Mouse (Mus musculus) neural tube, embryonic 12.5 days (tissue): ENCODE measurements around the gene Edem2. TPM values are rescaled to one million over a fixed set of nuclear protein-coding genes. Genes with fewer than 3 reads are reported as not detected.

ENCODE experiments used
- ATAC-seq: fragments of 200-750 bp; cut with Nextera tagmentation; 2 replicates; pipeline ENCODE4 v1.8.0; 2017; ENCODE audit warnings: low read depth, mild to moderate bottlenecking, moderate TSS enrichment, moderate library complexity; ENCODE audit not compliant: low FRiP score
- H3K27ac ChIP-seq: fragments of 300-500 bp; sonication (generic); 2 replicates; pipeline ENCODE4 v1.5.1; 2016
- H3K27me3 ChIP-seq: fragments of 300-500 bp; sonication (generic); replicated peaks from 2 replicates; pipeline ENCODE4 v1.6.1; 2016; ENCODE audit warnings: mild to moderate bottlenecking
- H3K36me3 ChIP-seq: fragments of 300-500 bp; sonication (generic); 2 replicates; pipeline ENCODE4 v1.6.1; 2016; ENCODE audit warnings: mild to moderate bottlenecking
- H3K4me1 ChIP-seq: fragments of 300-500 bp; sonication (generic); 2 replicates; pipeline ENCODE4 v1.6.1; 2016
- H3K4me2 ChIP-seq: fragments of 300-500 bp; sonication (generic); replicated peaks from 2 replicates; pipeline ENCODE4 v1.6.1; 2016; ENCODE audit warnings: mild to moderate bottlenecking
- H3K4me3 ChIP-seq: fragments of 300-500 bp; sonication (generic); 2 replicates; pipeline ENCODE4 v1.5.1; 2016
- H3K9ac ChIP-seq: fragments of 300-500 bp; sonication (generic); 2 replicates; pipeline ENCODE4 v1.6.1; 2016; ENCODE audit warnings: mild to moderate bottlenecking
- H3K9me3 ChIP-seq: fragments of 300-500 bp; sonication (generic); 2 replicates; pipeline ENCODE4 v1.6.1; 2016; ENCODE audit warnings: mild to moderate bottlenecking
- WGBS: fragments of 180-500 bp; shearing (Covaris S2); methylation state at CpG from one replicate; pipeline ENCODE4 v1.1.7; 2016; 5-methylcytosine and 5-hydroxymethylcytosine counted together
- polyA plus RNA-seq: library from polyadenylated mRNA; unstranded; fragments of >200 nt; fragmentation: Nextera tagmentation; extraction: Ambion mirVana; gene quantifications from 2 replicates; pipeline ENCODE4 v1.2.1, GENCODE M21; 2016

Edem2 gene
- 37.4 and 39.6 TPM in 2 replicates for polyA plus RNA-seq

DNA sequence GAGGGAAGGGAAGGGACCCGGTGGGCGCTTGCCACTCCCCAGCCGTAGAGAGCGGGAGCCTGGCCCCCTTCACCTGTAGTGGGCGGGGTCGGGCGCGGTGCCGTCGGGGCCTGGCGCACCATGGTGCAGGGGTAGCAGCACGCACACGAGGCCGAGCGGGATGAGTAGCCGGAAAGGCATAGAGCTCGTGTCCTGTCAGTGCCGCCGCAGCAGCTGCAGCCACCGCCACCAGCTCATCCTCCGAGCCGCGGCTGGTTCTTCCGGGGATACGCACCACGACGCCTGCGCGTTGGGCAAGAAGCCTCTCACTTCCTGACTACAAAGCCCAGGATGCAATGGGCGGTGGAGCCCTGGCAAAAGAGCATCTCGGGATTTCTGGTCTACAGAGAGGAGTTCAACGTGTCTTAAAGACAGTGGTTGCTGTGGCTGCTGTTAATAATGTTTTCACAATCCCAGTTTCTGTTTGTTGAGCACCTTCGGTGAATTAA is at the start of gene Edem2:
Gene Edem2 (minus strand): TSS at position 318 of the 488 bp plus-strand sequence.
- under 1% methylated on average over 33 of the region's 33 CpGs for WGBS
- peak within 1 kb of the TSS; percentile 79 for H3K9ac ChIP-seq
- peaks cover 8% of the 10 kb centered on the region for H3K36me3 ChIP-seq
- H3K4me3 ChIP-seq, result peak within 1 kb of the TSS; percentile 94
- no peaks in the 10 kb centered on the region for H3K27me3 ChIP-seq
- ATAC-seq, result peak; percentile 95
- H3K4me2 ChIP-seq, result peak within 1 kb of the TSS; percentile 96
- no peaks in the 10 kb centered on the region for H3K9me3 ChIP-seq
- H3K27ac ChIP-seq, result no peak within 1 kb of the TSS
- peaks cover 7% of the 10 kb centered on the region for H3K4me1 ChIP-seq

DNA sequence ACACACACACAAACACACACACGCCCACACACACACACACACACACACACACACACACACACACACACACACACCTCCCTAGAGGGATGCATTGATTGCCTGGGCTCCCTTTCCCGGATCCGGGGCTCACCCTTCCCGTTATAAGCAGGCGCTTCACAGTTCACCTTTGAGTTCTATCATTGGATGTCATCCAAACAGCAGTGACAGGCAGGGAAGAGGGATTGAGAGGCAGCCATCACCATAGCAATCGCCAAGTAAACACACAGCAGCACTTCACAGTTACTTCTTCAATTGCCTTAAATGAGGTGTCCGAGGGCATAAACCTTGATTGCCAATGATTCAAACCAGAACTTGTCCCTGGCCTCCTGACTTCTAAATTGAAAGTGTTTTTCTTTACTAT is 49.8 kb upstream of the Edem2 start:
- H3K4me2 ChIP-seq, result no peak overlapping the region
- no peak overlapping the region for H3K27ac ChIP-seq
- H3K9ac ChIP-seq, result no peak overlapping the region
- peaks cover 14% of the 10 kb centered on the region; the same call in 1 of the 2 replicates for H3K27me3 ChIP-seq
- no peak overlapping the region for H3K4me3 ChIP-seq
- H3K9me3 ChIP-seq, result no peaks in the 10 kb centered on the region
- ATAC-seq, result no peak
- 58% methylated on average over 7 of the region's 7 CpGs for WGBS
- peaks cover 22% of the 10 kb centered on the region for H3K4me1 ChIP-seq
- H3K36me3 ChIP-seq, result no peaks in the 10 kb centered on the region

DNA sequence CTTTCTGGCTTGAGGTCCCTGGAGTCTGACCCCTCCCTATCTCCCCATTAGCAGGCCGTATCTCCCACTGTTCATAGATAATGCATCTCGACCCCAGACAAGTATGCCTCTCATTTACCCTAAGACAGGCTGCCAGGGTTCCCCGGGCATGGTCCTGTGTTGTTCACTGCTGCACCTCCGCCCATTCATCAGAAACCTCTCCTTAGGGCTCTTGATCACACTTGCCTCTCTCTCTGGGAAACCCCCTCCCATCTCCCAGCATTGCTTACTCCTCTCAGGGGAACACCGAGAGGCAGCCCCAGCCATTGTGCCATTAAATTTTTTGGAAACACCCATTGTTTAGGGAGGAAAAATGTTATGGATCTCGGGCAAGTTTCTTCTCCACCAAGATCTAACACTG is 48.7 kb upstream of the Edem2 start:
- H3K9ac ChIP-seq, result no peak overlapping the region
- no peaks in the 10 kb centered on the region for H3K9me3 ChIP-seq
- peaks cover 24% of the 10 kb centered on the region for H3K27me3 ChIP-seq
- H3K27ac ChIP-seq, result no peak overlapping the region
- peak overlapping the region; percentile 72; the same call in 1 of the 2 replicates for H3K4me2 ChIP-seq
- H3K36me3 ChIP-seq, result no peaks in the 10 kb centered on the region
- ATAC-seq, result no peak
- 60% methylated on average over 6 of the region's 6 CpGs for whole genome bisulfite sequencing
- H3K4me1 ChIP-seq, result peaks cover 22% of the 10 kb centered on the region
- H3K4me3 ChIP-seq, result no peak overlapping the region

DNA sequence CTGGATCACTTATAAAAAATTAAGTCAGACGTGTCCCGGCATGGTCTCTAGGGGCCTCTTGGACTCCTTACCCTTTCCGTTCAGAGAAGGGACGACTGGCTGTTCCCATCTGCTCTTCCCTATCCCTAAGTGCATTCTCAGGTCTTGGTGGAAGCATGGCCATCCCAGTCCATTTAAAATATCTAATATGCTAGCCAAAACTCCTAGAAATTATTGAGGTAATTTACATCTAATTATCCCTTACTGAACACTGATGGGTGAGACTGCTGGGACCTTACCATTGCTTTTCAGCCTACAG is 48.4 kb upstream of the Edem2 start:
- no peak for ATAC-seq
- H3K9ac ChIP-seq, result no peak overlapping the region
- WGBS, result 62% methylated on average over 4 of the region's 4 CpGs
- H3K27ac ChIP-seq, result no peak overlapping the region
- H3K9me3 ChIP-seq, result no peaks in the 10 kb centered on the region
- H3K27me3 ChIP-seq, result peaks cover 26% of the 10 kb centered on the region
- peak overlapping the region; percentile 72; the same call in 1 of the 2 replicates for H3K4me2 ChIP-seq
- peaks cover 22% of the 10 kb centered on the region for H3K4me1 ChIP-seq
- no peaks in the 10 kb centered on the region for H3K36me3 ChIP-seq
- H3K4me3 ChIP-seq, result no peak overlapping the region

DNA sequence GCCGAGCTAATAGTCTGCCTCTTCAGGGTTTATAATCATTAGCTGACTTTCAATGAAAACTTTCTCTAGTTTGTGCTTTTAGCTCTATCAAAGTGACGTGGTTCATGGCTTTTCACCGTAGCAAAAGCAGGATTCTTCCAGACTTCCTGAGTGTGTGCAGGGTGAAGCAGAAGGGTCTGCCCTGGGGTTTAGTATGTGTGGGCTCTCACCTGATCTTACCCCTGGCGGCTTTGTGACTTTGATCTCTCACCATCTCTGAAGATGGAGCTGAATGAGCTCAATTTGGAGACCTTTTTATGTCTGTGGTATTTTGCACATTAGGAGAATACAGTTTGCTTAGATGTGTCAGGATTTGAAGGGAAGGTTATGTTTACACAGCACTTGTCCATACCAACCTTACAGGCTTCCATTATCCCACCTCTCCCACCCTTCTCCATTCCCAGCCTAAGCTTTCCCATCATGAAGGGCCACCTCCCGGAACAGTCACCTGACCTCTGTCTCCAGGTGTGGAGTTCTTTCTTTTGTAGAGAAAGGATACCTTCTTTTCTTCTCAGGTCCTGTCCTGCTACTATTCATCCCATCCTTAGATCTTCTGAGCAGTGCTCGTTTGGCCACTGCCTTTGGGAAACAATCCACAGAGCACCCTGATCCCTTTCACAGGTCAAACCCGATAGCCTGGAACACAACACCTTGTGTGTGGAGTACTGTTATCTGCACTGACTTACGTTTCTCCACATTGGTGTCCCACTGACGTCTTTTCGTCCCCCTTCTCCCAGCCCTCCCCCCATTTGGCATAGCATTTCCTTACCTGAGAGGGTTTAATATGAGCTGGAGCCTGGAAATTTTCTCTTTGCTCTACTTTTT is 47.8 kb upstream of the Edem2 start:
- H3K27ac ChIP-seq, result no peak overlapping the region
- peaks cover 26% of the 10 kb centered on the region for H3K27me3 ChIP-seq
- no peak overlapping the region for H3K9ac ChIP-seq
- H3K36me3 ChIP-seq, result no peaks in the 10 kb centered on the region
- H3K9me3 ChIP-seq, result no peaks in the 10 kb centered on the region
- H3K4me1 ChIP-seq, result peaks cover 22% of the 10 kb centered on the region
- 75% methylated on average over 10 of the region's 10 CpGs for WGBS
- H3K4me3 ChIP-seq, result no peak overlapping the region
- no peak for ATAC-seq
- H3K4me2 ChIP-seq, result peak overlapping the region; percentile 72

DNA sequence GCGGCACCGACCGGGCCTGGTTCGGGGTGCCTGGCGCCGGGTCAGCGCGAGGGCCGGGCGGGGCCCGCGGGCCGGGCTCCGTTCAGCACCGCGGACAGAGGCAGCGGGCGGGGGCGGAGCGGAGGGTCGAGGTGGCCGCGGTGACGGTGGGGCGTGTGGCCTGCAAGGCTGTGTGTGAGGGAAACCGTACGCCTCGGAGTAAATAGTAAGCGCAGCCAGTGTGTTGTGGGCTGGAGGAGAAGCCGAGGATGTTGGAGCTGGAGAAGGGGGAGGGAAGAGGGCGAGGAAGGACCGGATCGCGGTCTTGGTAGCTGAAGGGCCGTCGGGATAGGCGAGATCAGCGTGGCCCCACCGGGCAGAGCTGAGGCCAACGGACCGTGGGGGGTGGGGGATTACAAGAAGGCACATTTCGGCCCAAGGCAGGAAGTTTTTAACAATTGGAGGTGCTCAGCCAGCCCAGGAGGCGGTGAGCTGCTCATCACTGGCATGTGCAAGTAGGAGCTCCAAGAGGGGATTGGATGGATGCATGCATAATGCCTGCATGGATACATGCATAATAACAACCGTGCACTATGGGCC is 46.5 kb upstream of the Edem2 start:
- peaks cover 22% of the 10 kb centered on the region for H3K4me1 ChIP-seq
- H3K4me3 ChIP-seq, result peak overlapping the region; percentile 77
- peak; percentile 52 for ATAC-seq
- no peaks in the 10 kb centered on the region for H3K36me3 ChIP-seq
- WGBS, result 1% methylated on average over 44 of the region's 44 CpGs
- peak overlapping the region; percentile 53 for H3K27ac ChIP-seq
- H3K9me3 ChIP-seq, result no peaks in the 10 kb centered on the region
- H3K9ac ChIP-seq, result peak overlapping the region; percentile 80
- peaks cover 26% of the 10 kb centered on the region for H3K27me3 ChIP-seq
- H3K4me2 ChIP-seq, result peak overlapping the region; percentile 72

DNA sequence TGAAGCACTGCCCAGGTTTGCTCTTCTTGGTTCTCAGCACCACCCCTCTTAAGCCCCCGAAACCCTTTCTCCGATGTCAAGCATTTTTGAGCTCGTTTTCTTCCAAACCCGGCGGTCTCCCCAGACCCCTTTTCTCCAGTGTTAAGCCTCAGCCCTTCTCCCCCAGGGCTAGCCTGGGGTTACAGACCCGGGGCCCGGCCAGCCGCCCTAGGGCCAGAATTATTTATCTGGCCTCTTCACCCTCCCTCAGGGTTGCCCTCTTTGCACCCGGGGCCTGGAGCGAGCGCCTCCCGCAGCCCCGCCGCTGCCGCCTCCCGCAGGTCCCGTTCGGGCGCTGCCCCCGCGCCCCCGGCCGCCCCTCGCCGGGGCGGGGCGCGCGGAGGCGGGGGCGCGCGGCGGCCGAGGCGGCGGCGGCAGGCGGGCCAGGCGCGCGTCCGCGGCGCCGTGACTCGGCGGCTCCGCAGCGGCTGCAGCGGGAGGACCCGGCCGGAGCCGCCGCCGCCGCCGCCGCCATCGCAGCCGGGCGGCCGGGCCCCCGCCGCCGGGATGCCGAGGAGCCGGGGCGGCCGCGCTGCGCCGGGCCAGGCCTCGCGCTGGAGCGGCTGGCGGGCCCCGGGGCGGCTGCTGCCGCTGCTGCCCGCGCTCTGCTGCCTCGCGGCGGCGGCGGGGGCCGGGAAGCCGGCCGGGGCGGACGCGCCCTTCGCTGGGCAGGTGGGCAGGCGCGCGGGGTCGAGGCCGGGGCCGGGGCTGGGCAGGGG is 45.8 kb upstream of the Edem2 start, which contains the start of gene Mmp24:
Gene Mmp24 (plus strand): TSS at position 416 of the 758 bp plus-strand sequence.
- Histone ChIP-seq H3K27ac (peak within 1 kb of the TSS; percentile 53), H3K4me2 (peak within 1 kb of the TSS; percentile 72), H3K9ac (peak within 1 kb of the TSS; percentile 80), H3K9me3 (no peaks in the 10 kb centered on the region), H3K27me3 (peaks cover 26% of the 10 kb centered on the region), H3K4me1 (peaks cover 22% of the 10 kb centered on the region), H3K36me3 (no peaks in the 10 kb centered on the region), H3K4me3 (peak within 1 kb of the TSS; percentile 77)
- ATAC-seq, result no peak
- WGBS, result 2% methylated on average over 90 of the region's 100 CpGs

DNA sequence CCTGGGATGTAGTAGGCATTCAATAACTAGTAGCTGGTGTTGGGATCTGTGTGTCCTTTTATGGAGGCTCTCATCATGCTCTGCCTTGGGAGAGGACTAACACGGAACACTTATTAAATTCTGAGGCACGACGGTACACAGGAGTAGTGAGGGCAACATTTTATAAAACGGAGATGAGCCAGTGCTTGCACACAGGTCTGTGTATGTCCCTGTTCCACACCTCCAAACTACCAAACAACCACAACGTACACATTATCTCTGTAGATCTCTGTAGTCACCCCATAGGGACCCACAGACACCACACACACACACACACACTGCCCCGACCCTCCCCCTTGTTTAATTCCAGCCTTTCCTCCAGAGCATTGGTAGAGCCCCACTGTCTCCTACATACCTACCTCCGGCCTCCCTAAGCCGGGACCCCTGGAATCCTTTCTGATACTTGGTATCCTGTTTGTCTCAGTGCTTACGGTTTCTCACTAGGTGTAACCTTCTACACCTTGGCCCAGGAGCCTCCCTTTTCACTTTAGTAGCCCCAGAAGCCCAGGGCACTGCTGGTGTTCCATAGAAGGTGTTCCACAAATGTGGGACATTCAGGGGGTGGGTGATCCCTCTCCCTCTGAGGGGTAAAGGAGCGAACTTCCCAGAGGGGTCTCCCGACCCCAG is 45.1 kb upstream of the Edem2 start:
- H3K4me3 ChIP-seq, result no peak overlapping the region
- WGBS, result 64% methylated on average over 11 of the region's 11 CpGs
- H3K9ac ChIP-seq, result 0 out of 2 replicates have a peak overlapping the region, but pooled peaks have one; percentile 61
- H3K27ac ChIP-seq, result no peak overlapping the region
- peak overlapping the region; percentile 72 for H3K4me2 ChIP-seq
- H3K9me3 ChIP-seq, result no peaks in the 10 kb centered on the region
- peaks cover 26% of the 10 kb centered on the region for H3K27me3 ChIP-seq
- peaks cover 22% of the 10 kb centered on the region for H3K4me1 ChIP-seq
- no peaks in the 10 kb centered on the region for H3K36me3 ChIP-seq
- no peak for ATAC-seq

DNA sequence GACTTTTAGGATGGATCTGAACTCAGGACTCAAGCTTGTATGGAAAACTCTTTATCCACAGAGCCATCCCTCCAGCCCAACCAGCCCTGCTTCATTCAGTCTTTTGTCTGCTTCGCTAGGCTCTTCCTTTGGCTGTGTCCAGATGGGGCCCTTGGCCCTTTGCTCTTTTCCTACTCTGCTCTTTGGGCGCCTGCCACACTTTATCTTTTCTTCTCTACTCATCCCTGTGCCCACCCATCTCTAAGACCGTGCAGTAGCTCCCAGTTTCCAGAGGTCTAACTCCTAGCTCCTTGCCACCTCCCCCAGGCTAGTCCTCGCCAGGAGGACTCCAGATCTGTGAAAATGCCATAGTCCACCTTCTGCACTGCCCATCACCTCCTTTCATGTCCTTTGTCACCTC is 44.4 kb upstream of the Edem2 start:
- WGBS, result 68% methylated on average over 4 of the region's 4 CpGs
- Histone ChIP-seq H3K27ac (no peak overlapping the region), H3K4me1 (peaks cover 16% of the 10 kb centered on the region), H3K36me3 (no peaks in the 10 kb centered on the region), H3K4me3 (no peak overlapping the region), H3K4me2 (no peak overlapping the region), H3K9me3 (no peaks in the 10 kb centered on the region), H3K9ac (no peak overlapping the region), H3K27me3 (peaks cover 26% of the 10 kb centered on the region)
- no peak for ATAC-seq

DNA sequence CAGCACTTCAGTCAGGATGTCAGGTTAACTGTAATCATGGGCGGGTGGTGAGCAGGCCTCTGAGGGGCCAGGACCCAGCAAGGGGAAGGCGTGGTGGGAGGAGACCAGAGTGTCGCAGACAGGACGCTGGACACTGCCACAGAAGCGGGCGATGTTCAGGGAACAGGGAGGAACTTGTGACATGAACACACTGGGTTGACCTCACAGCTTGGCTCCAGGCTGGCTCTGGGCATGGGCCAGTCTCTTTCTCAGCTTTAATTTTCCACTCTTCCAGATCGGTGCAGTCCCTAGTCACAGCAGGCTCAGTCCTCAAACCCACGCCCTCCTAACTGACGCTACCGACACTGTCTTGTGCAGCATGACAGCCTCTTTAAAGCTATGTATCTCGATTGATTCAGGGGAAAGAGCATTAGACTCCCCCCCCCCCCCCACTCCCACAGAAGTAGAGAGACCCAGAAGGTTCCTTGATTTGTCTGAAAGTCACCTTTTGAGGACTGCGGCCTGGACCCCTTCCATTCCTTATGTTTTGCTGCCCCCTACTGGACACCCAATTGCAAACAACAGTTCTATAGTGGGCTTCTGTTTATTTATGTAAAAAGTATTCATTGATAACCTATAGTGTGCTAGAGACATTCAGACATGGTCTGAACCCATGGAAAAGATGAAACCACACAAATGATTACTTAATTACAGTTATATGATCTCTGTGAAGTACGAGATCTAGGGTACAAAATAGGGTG is 35.6 kb upstream of the Edem2 start:
- Histone ChIP-seq H3K27ac (no peak overlapping the region), H3K27me3 (no peaks in the 10 kb centered on the region; the same call in 1 of the 2 replicates), H3K9me3 (no peaks in the 10 kb centered on the region), H3K36me3 (no peaks in the 10 kb centered on the region), H3K4me2 (no peak overlapping the region), H3K4me1 (no peaks in the 10 kb centered on the region), H3K4me3 (no peak overlapping the region), H3K9ac (no peak overlapping the region)
- no peak for ATAC-seq
- 58% methylated on average over 13 of the region's 13 CpGs for WGBS

DNA sequence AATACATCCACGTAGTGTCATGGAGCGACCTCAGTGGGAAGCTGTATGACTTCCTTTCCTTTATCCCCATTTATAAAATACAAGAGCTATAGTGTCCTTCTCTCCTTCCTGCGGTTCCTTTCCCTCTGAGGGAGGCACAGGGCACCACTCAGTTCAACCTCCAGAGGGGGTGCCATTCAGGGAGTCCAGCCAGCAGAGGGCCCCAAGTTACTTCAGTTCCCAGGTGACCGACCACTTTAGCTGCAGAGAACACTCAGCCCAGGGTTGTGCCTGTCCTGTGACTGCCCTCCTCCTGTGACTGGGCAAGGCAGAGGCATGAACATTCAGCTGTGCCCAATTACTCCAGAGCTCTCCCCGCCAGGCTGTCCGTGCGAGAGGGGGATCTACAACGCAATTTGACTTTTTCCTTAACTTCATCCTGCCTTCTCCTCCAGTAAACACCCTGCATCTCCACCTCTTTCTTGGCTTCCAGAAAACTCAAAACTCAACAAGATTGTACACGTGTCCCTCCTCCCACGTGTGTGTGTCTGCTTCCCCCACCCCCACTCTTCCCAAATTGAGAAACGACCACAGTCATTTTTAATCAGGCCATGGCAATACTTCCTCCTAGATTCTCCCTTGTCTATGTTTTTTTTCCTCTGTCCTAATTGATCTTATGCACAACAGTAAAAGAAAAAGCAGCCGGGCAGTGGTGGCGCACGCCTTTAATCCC is 27.7 kb upstream of the Edem2 start:
- WGBS, result 62% methylated on average over 14 of the region's 14 CpGs
- H3K4me1 ChIP-seq, result no peaks in the 10 kb centered on the region
- H3K4me2 ChIP-seq, result no peak overlapping the region

More for the DNA sequence above, 27.7 kb upstream of the Edem2 start:
- Histone ChIP-seq H3K27ac (no peak overlapping the region), H3K36me3 (no peaks in the 10 kb centered on the region), H3K9me3 (no peaks in the 10 kb centered on the region), H3K27me3 (no peaks in the 10 kb centered on the region; the same call in 1 of the 2 replicates), H3K9ac (no peak overlapping the region), H3K4me3 (no peak overlapping the region)
- ATAC-seq, result no peak
